Mouse (Mus musculus): ENCODE measurements around the gene Cntf.
"Not testable (repeated sequence)": the region's sequence is repeated elsewhere in the genome, so short reads cannot be mapped to it uniquely, and the experiment has no call there.

Cntf gene

DNA sequence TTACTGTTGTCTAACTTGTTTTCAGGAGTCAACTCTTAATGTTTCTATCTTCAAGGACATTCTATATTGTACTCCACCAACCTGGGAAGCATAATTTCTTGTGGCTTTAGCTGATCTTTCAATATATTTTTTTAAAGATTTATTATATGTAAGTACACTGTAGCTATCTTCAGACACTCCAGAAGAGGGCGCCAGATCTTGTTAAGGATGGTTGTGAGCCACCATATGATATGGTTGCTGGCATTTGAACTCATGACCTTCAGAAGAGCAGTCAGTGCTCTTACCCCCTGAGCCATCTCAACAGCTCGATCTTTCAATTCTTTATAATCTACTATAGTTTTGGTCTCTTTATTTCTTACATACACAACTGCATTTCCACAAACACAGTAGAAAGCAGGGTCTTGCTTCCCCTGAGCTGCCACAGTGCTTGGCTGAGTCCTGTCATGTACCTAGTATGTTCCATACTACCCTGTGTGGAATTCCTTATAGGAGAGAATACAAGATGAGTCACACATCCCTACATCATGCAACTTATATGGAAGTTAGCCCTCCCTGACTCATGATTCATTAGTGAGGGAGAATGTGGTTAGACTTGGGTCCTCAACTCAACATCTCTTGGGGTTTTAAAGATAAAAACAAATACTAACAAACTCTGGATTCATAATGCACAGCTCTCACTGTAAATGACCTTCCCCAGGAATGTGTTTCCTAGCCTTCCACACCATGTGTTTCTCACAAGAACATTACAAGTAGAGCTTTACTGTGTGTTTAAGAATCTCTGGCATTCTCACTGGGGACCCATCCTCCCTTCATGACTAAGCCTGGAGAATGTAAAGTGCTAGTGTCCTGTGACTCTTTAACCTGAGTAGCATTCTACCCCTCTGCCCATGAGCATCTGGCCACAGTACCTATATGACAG lies 3.0 kb downstream of the Cntf start:
- peak; percentile 11 for DNase-seq

GRCm38 (mm10) chr19:12759656-12760055 lies 5.8 kb downstream of the Cntf start:
- DNase-seq, result peak; percentile 31

- no peak for DNase-seq
Measured at GRCm38 (mm10) chr19:12758936-12759478, 6.4 kb downstream of the Cntf start.

DNA sequence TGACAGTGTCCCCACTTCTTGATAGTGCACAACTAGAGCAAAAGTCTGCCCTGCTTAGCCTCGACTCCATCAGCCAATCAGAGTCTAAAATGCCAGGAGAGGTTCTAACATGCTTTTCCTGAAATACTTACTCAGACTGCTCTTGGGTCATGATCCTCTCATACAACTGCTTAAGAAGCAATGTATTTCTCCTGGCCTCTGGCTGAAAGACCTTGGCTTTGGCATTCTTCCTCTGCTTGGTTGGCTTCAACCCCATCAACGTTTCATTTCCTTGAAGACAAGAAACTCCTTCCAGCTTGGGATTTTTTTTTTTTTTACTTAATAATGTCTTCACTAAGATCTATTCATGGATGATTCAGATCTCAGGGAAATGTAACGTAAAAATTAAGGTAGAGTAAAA lies 9.1 kb downstream of the Cntf start:
- no peak for DNase-seq

DNA sequence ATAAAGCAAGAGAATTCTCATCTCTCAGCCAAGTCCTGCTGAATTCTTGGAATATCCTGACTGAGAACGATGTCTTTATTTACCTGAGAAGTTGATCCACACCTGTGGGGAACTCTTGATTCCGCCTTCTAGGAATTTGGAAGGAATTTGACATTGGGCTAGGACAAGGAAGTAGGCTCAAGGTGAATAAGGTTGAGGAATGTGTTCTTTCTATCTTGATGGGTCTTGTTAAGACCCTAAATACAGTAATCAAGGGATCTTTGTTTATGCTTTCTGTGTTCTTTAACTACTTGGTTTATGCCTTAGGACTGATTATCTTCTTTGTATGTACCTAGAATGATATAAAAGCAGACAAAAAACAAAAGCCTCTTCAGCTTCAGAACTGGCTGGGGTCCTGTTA lies 33.5 kb downstream of the Cntf start:
- no peak for DNase-seq

DNA sequence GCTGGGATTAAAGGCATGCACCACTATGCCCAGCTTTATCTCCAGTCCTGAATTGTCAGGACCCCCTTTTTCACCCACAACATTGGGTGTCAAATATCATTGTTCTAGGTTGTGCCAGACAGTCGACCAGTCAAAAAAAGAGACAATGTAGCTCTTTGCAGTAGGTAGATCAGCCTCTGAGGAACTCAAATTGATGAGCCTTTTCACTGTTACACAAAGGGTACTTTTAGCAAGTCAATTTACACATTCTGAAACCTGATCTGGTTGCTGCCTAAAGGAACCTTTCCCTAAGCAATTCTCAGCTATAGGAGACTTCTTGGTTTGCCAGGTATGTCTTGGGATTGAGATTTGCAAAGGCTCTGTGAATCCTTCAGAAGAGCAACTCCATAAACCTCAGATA lies 34.4 kb downstream of the Cntf start:
- no peak for DNase-seq

- no peak for DNase-seq
Measured at GRCm38 (mm10) chr19:12725851-12726250, 39.6 kb downstream of the Cntf start.

GRCm38 (mm10) chr19:12722308-12722707 lies 43.1 kb downstream of the Cntf start:
- DNase-seq, result peak; percentile 55

DNA sequence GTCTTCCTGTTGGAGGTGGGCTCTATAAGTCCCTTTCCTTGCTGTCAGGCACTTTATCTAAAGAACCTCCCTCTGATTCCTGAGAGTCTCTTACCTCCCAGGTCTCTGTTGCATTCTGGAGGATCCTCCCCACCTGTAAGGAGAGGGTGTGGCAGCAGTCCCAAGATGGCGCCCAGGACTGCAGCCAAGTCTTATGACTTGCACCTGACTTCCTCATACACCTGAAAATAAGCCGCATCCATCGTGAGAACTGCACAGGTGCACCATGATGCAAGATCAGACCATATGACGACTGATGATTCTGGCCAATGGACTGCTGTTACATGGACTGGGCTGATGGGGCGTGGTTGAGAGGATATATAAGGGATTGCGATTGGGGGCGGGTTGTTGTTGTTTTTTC lies 43.8 kb downstream of the Cntf start:
- not testable (repeated sequence) for DNase-seq

GRCm38 (mm10) chr19:12720919-12721318 lies 44.5 kb downstream of the Cntf start:
- DNase-seq, result not testable (repeated sequence)

DNA sequence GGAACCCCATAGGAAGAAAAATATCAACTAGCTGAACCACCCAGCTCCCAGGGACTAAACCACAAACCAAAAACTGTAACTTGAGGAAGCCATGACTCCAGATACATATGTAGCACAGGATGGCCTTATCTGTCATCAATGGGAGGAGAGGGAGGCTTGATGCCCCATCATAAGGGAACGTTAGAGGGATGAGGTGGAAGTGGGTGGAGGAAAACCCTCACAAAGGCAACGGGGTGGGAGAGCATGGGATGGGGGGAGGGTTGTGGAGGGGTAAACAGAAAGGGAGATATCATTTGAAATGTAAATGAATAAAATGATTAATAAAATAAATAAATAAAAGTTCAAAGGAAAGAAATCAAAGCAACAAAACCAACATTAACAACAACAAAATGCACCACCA lies 45.0 kb downstream of the Cntf start:
- no peak for DNase-seq

DNA sequence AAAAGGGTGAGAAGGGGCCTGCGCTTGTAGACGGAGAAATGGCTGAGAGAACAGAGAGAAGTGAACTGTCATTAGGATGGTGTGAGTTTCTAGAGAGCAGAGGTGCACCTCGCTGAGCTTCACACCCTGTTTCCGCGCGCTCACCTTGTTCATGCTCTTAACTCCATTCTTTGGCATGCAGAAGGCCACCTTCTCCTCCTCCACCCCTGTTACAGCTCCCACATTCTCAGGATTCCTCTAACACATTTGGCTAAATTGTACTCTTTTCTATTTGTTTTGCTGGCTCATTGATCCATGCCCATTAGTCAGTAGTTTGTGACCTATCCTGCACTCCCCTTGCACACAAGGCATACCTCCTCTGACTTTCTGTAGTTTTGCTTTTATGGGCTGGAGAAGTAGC lies 46.2 kb downstream of the Cntf start:
- no peak for DNase-seq
